Mouse (Mus musculus): Measurements from ENCODE around the gene Vipas39. TPM values are rescaled to one million over a fixed set of nuclear protein-coding genes. Genes with fewer than 3 reads are reported as not detected.

Vipas39 gene
- polyA plus RNA-seq, 1 experiment from 2014 or later, result 87.1 TPM

DNA sequence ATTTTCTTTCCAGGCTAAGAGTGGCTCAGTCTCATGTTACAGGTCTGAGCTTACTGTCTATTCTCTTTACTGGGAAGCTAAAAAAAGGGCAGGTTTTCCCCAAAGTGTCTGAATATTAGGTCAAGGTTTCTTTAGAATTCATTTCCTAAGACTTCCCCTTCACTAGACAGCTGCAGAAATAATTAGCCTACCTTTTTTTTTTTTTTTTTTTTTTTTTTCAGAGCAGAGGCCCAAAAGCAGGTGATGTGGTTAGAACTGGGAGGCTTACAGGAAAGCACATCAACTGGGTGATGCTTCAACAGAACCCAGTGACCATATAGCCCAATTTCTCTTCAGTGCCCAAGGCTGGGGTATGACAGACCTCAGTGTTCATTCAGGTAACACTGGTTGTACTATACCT is 69.7 kb downstream of the Vipas39 start:
- H3K4me2 ChIP-seq (ENCODE audit: low read length), result no peak overlapping the region
- DNase-seq (ENCODE audit: low spot score) (no peak), ATAC-seq (no peak)
- no peaks in the 10 kb centered on the region for H3K36me3 ChIP-seq (ENCODE audit: control insufficient read depth, insufficient read depth, low read length)
- no peak overlapping the region for H3K4me3 ChIP-seq (ENCODE audit: low read depth, low read length)
- peaks cover 7% of the 10 kb centered on the region for H3K4me1 ChIP-seq (ENCODE audit: control insufficient read depth, insufficient read depth, low read length)
- H3K27ac ChIP-seq (ENCODE audit: low read depth, low read length), result no peak overlapping the region
- no peaks in the 10 kb centered on the region for H3K9me3 ChIP-seq (replicated peaks; ENCODE audit: control insufficient read depth, low read length)
- no peak overlapping the region for H3K9ac ChIP-seq (ENCODE audit: low read length)
- no peaks in the 10 kb centered on the region for H3K27me3 ChIP-seq (replicated peaks; ENCODE audit: control insufficient read depth, insufficient read depth, low read length)

DNA sequence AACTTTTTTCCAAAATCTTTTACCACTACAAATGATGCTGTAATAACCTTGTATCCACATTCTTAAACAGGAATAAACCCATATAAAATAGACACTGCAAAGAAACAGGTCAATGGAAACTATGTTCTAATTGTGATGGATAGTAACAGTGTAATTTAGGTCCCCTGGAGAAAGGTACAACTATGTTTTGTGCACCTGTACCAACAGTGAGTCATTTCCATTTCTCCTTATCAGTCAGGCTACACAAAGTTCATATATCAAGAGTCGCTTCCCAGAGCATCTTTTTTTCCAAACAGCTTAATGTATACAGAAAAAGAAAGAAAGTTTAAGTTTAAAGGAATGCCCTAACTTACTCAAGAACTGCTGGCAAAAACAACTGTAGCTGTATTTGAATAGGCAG is 71.0 kb downstream of the Vipas39 start:
- Histone ChIP-seq H3K4me1 (ENCODE audit: control insufficient read depth, insufficient read depth, low read length) (peaks cover 7% of the 10 kb centered on the region), H3K4me3 (ENCODE audit: low read depth, low read length) (no peak overlapping the region), H3K4me2 (ENCODE audit: low read length) (no peak overlapping the region), H3K27ac (ENCODE audit: low read depth, low read length) (no peak overlapping the region), H3K27me3 (replicated peaks; ENCODE audit: control insufficient read depth, insufficient read depth, low read length) (no peaks in the 10 kb centered on the region), H3K9me3 (replicated peaks; ENCODE audit: control insufficient read depth, low read length) (no peaks in the 10 kb centered on the region), H3K36me3 (ENCODE audit: control insufficient read depth, insufficient read depth, low read length) (no peaks in the 10 kb centered on the region), H3K9ac (ENCODE audit: low read length) (no peak overlapping the region)
- ATAC-seq (no peak), DNase-seq (ENCODE audit: low spot score) (no peak)
- 90% methylated on average over 1 of the region's 1 CpGs for WGBS

DNA sequence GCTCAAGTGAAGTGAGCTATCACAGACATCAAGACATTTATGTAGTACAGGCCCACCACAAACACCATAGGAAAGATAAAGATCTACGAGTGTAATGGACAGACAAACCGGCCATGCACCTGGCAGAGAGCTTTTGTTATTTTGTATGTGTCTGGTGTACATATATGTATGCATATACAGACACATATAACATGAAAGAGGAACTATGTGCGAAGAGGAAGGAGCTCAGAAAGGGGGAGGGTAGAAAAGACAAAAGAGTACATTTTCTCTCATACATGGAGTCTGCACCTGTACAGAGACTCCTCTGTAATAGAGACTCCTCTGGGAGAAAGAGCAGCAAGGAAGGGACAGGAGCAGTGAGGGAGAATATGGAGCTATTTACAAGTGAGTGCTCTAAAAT is 73.0 kb downstream of the Vipas39 start:
- H3K4me2 ChIP-seq (ENCODE audit: low read length), result no peak overlapping the region
- H3K9me3 ChIP-seq (replicated peaks; ENCODE audit: control insufficient read depth, low read length), result no peaks in the 10 kb centered on the region
- no peak overlapping the region for H3K4me3 ChIP-seq (ENCODE audit: low read depth, low read length)
- no peak overlapping the region for H3K27ac ChIP-seq (ENCODE audit: low read depth, low read length)
- DNase-seq (ENCODE audit: low spot score) (no peak), ATAC-seq (no peak)
- H3K9ac ChIP-seq (ENCODE audit: low read length), result no peak overlapping the region
- H3K27me3 ChIP-seq (replicated peaks; ENCODE audit: control insufficient read depth, insufficient read depth, low read length), result no peaks in the 10 kb centered on the region
- H3K36me3 ChIP-seq (ENCODE audit: control insufficient read depth, insufficient read depth, low read length), result no peaks in the 10 kb centered on the region
- WGBS, result 96% methylated on average over 3 of the region's 3 CpGs
- H3K4me1 ChIP-seq (ENCODE audit: control insufficient read depth, insufficient read depth, low read length), result no peaks in the 10 kb centered on the region

Small RNA genes within 50 kb of the gene (microRNA-seq; reads per million reads assigned to microRNA genes)
- not detected for gene Gm47293

Other genes starting within 250 kb of the Vipas39 start
- gene Tmem63c, start 244.9 kb downstream of the Vipas39 start, polyA plus RNA-seq (2014; fragmentation: Nextera tagmentation; extraction: Ambion mirVana), result 5.9 and 8.9 TPM in 2 replicates
- 1.8 and 2.0 TPM in 2 replicates for gene Ngb, start 163.7 kb downstream of the Vipas39 start, polyA plus RNA-seq (2014; fragmentation: Nextera tagmentation; extraction: Ambion mirVana)
- 31.4 and 33.8 TPM in 2 replicates for gene Gstz1, start 119.1 kb downstream of the Vipas39 start, polyA plus RNA-seq (2014; fragmentation: Nextera tagmentation; extraction: Ambion mirVana)
- 12.2 and 14.8 TPM in 2 replicates for gene Pomt2, start 118.3 kb downstream of the Vipas39 start, polyA plus RNA-seq (2014; fragmentation: Nextera tagmentation; extraction: Ambion mirVana)
- 1.3 and 1.6 TPM in 2 replicates for gene Samd15, start 66.5 kb downstream of the Vipas39 start, polyA plus RNA-seq (2014; fragmentation: Nextera tagmentation; extraction: Ambion mirVana)
- 3.8 and 4.9 TPM in 2 replicates for gene Tmed8, start 65.8 kb downstream of the Vipas39 start, polyA plus RNA-seq (2014; fragmentation: Nextera tagmentation; extraction: Ambion mirVana)
- 0.72 and 1.2 TPM in 2 replicates for gene Noxred1, start 27.5 kb downstream of the Vipas39 start, polyA plus RNA-seq (2014; fragmentation: Nextera tagmentation; extraction: Ambion mirVana)
- gene Ahsa1, start 223 bp upstream of the Vipas39 start, polyA plus RNA-seq (2014; fragmentation: Nextera tagmentation; extraction: Ambion mirVana), result 179 and 202 TPM in 2 replicates
- gene Ism2, start 33.4 kb upstream of the Vipas39 start, polyA plus RNA-seq (2014; fragmentation: Nextera tagmentation; extraction: Ambion mirVana), result 0.83 and 0.93 TPM in 2 replicates
- gene Sptlc2, start 122.1 kb upstream of the Vipas39 start, polyA plus RNA-seq (2014; fragmentation: Nextera tagmentation; extraction: Ambion mirVana), result 51.8 and 65.8 TPM in 2 replicates
- gene Slirp, start 177.6 kb upstream of the Vipas39 start, polyA plus RNA-seq (2014; fragmentation: Nextera tagmentation; extraction: Ambion mirVana), result 229 and 292 TPM in 2 replicates
- 25.8 and 25.9 TPM in 2 replicates for gene Alkbh1, start 177.8 kb upstream of the Vipas39 start, polyA plus RNA-seq (2014; fragmentation: Nextera tagmentation; extraction: Ambion mirVana)
- 138 and 145 TPM in 2 replicates for gene Snw1, start 206.0 kb upstream of the Vipas39 start, polyA plus RNA-seq (2014; fragmentation: Nextera tagmentation; extraction: Ambion mirVana)
- gene Gm5788, start 228.5 kb upstream of the Vipas39 start, polyA plus RNA-seq (2014; fragmentation: Nextera tagmentation; extraction: Ambion mirVana), result not detected in 2 replicates
- not detected in 2 replicates for gene Gm8300, start 248.1 kb upstream of the Vipas39 start, polyA plus RNA-seq (2014; fragmentation: Nextera tagmentation; extraction: Ambion mirVana)

All from forebrain, embryonic 14.5 days (tissue).